Mouse (Mus musculus) midbrain, embryonic 12.5 days (tissue): ENCODE measurements at regions not wholly inside any gene's neighbourhood (a gene's known extent, or its start where the extent isn't known, plus 50 kb on each side); places are given as distances from the start of the nearest gene placed in this dataset.

Experiments
- ATAC-seq: fragments of 200-750 bp; cut with Nextera tagmentation; 2 replicates; pipeline ENCODE4 v1.8.0; 2017; ENCODE audit warnings: low read depth, moderate TSS enrichment, moderate library complexity; ENCODE audit not compliant: low FRiP score
- H3K27ac ChIP-seq: fragments of 300-500 bp; sonication (generic); replicated peaks from 2 replicates; pipeline ENCODE4 v1.5.1; 2016; ENCODE audit warnings: mild to moderate bottlenecking
- H3K27me3 ChIP-seq: fragments of 300-500 bp; sonication (generic); 2 replicates; pipeline ENCODE4 v1.6.1; 2016; ENCODE audit warnings: mild to moderate bottlenecking
- H3K36me3 ChIP-seq: fragments of 300-500 bp; sonication (generic); 2 replicates; pipeline ENCODE4 v1.6.1; 2016
- H3K4me1 ChIP-seq: fragments of 300-500 bp; sonication (generic); 2 replicates; pipeline ENCODE4 v1.6.1; 2016
- H3K4me2 ChIP-seq: fragments of 300-500 bp; sonication (generic); replicated peaks from 2 replicates; pipeline ENCODE4 v1.6.1; 2016; ENCODE audit warnings: mild to moderate bottlenecking, moderate library complexity
- H3K4me3 ChIP-seq: fragments of 300-500 bp; sonication (generic); 2 replicates; pipeline ENCODE4 v1.5.1; 2016; ENCODE audit warnings: mild to moderate bottlenecking
- H3K9ac ChIP-seq: fragments of 300-500 bp; sonication (generic); replicated peaks from 2 replicates; pipeline ENCODE4 v1.6.1; 2016; ENCODE audit warnings: mild to moderate bottlenecking, moderate library complexity
- H3K9me3 ChIP-seq: fragments of 300-500 bp; sonication (generic); 2 replicates; pipeline ENCODE4 v1.6.1; 2016; ENCODE audit warnings: mild to moderate bottlenecking
- WGBS: fragments of 180-500 bp; shearing (Covaris S2); methylation state at CpG from one replicate; pipeline ENCODE4 v1.1.7; 2016; 5-methylcytosine and 5-hydroxymethylcytosine counted together

DNA sequence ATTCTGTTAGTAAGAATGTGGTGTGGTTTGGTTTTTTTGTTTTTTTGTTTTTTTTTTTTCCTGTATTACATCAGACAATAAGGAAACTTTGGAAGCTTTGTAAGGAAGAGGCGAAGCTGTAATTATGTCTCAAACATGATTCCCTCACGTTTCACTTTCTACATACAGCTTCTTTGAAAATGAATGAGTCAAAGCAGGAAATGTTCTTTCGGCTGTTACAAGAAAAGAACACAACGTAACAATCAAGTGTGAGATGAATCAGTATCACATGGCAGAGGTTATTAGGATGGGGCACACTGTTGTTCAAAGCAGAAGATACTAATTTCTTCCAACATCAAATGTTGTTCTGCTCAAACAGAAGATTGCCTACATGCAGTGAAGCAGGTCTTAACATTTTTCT lies 282.7 kb upstream of the Paip1 start:
- Histone ChIP-seq H3K4me2 (no peak overlapping the region), H3K4me1 (no peaks in the 10 kb centered on the region), H3K9ac (no peak overlapping the region), H3K4me3 (no peak overlapping the region), H3K36me3 (no peaks in the 10 kb centered on the region), H3K27ac (no peak overlapping the region), H3K9me3 (no peaks in the 10 kb centered on the region), H3K27me3 (no peaks in the 10 kb centered on the region)
- ATAC-seq = no peak
- WGBS = 81% methylated on average over 4 of the region's 4 CpGs

DNA sequence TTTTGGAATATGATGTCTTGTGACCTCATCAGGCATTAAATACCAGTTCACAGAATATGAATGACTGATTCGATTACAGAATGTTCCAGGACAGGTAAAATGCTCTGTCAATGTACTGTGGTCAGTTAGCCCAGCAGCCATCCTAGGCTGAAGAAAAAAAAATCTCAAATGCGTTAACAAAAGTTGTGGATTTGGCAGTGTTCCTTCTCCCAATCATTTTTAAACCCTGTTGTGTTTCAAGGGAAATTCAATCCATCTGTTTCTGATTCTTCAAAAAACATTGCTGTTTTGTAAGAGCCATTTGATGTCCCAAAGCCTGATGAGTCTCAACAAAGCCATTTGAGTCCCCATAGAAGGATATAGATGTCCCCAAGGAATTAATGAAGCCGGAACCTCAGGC lies 280.7 kb upstream of the Paip1 start:
- 81% methylated on average over 3 of the region's 3 CpGs for WGBS
- H3K9ac ChIP-seq = no peak overlapping the region
- no peaks in the 10 kb centered on the region for H3K36me3 ChIP-seq
- no peak overlapping the region for H3K4me2 ChIP-seq
- ATAC-seq = no peak
- H3K4me1 ChIP-seq = no peaks in the 10 kb centered on the region
- no peak overlapping the region for H3K27ac ChIP-seq
- H3K4me3 ChIP-seq = no peak overlapping the region
- H3K27me3 ChIP-seq = no peaks in the 10 kb centered on the region
- H3K9me3 ChIP-seq = no peaks in the 10 kb centered on the region

- Histone ChIP-seq H3K4me2 (no peak overlapping the region), H3K9ac (no peak overlapping the region), H3K36me3 (no peaks in the 10 kb centered on the region), H3K4me1 (no peaks in the 10 kb centered on the region), H3K27ac (no peak overlapping the region), H3K4me3 (no peak overlapping the region), H3K27me3 (no peaks in the 10 kb centered on the region), H3K9me3 (no peaks in the 10 kb centered on the region)
- WGBS = 81% methylated on average over 4 of the region's 4 CpGs
- no peak for ATAC-seq
Observed at GRCm38 (mm10) chr13:119149141-119149540, 279.3 kb upstream of the Paip1 start.

DNA sequence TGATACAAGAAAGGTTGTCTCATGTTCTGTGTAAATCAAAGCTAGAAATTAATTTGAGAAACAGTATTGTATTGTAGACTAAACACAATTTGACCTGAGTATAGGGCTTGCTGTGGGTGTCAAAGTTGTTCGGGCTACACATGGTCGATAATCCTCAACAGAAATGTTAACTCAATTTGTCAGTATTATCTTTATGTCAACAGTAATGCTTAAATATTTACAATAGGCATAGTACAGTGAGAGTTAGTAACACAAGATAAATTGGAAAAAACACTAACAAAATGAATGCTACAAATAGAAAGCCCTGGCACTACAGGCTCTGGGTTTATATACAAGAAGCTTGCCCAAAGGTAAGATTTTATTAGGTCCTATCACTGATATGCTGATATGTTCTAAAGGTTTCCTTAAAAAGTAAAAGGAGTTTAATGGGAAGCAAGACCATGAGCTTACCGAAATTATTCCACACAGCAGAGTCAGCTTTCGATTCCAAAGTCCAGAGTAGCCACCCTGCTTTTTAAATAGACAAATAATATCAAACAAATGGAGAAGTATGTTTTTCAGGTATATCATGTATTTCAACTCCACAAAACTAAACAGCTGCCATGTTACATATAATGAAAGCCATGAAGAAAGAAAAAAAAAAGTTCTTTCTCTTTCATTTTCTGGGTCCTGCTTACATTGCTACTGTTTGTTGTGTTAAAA lies 277.4 kb upstream of the Paip1 start:
- ATAC-seq = no peak
- no peak overlapping the region for H3K4me3 ChIP-seq
- no peaks in the 10 kb centered on the region for H3K36me3 ChIP-seq
- no peaks in the 10 kb centered on the region for H3K4me1 ChIP-seq
- no peak overlapping the region for H3K4me2 ChIP-seq
- H3K27ac ChIP-seq = no peak overlapping the region
- no peaks in the 10 kb centered on the region for H3K27me3 ChIP-seq
- 83% methylated on average over 4 of the region's 4 CpGs for WGBS
- no peaks in the 10 kb centered on the region for H3K9me3 ChIP-seq
- H3K9ac ChIP-seq = no peak overlapping the region

DNA sequence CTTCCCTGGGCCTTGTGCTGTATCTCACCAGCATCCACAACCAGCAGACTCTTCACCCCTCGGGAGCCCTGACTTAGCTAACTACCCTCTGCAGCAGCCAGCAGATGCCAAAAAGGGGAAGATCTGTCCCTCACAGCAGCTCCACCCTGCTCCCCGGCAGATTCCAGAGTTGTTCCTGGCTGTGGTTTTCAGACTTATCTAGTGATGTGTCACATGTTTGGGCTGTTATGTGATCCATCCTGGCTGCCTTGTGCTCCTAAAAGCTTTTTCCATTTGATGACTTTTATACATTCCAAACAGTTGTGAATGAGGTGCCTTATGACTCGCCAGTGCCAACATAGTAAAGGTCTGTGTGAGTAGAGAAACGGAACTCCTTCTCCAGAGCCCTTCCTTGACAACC lies 250.6 kb upstream of the Paip1 start:
- WGBS = 87% methylated on average over 4 of the region's 4 CpGs
- no peak overlapping the region for H3K9ac ChIP-seq
- H3K27ac ChIP-seq = no peak overlapping the region
- no peaks in the 10 kb centered on the region for H3K27me3 ChIP-seq
- H3K9me3 ChIP-seq = no peaks in the 10 kb centered on the region
- H3K4me1 ChIP-seq = no peaks in the 10 kb centered on the region
- no peak for ATAC-seq
- no peaks in the 10 kb centered on the region for H3K36me3 ChIP-seq
- H3K4me3 ChIP-seq = no peak overlapping the region
- no peak overlapping the region for H3K4me2 ChIP-seq

- ATAC-seq = no peak
- Histone ChIP-seq H3K9ac (no peak overlapping the region), H3K27me3 (no peaks in the 10 kb centered on the region), H3K36me3 (no peaks in the 10 kb centered on the region), H3K27ac (no peak overlapping the region), H3K4me1 (no peaks in the 10 kb centered on the region), H3K4me2 (no peak overlapping the region), H3K9me3 (no peaks in the 10 kb centered on the region), H3K4me3 (no peak overlapping the region)
- WGBS = 84% methylated on average over 5 of the region's 5 CpGs
Observed at GRCm38 (mm10) chr13:119178212-119178611, 250.2 kb upstream of the Paip1 start.

GRCm38 (mm10) chr13:119179157-119179920 lies 249.1 kb upstream of the Paip1 start:
- Histone ChIP-seq H3K27me3 (no peaks in the 10 kb centered on the region), H3K27ac (no peak overlapping the region), H3K9ac (no peak overlapping the region), H3K4me2 (no peak overlapping the region), H3K4me1 (no peaks in the 10 kb centered on the region), H3K9me3 (no peaks in the 10 kb centered on the region), H3K36me3 (no peaks in the 10 kb centered on the region), H3K4me3 (no peak overlapping the region)
- 56% methylated on average over 1 of the region's 1 CpGs for WGBS
- ATAC-seq = no peak

DNA sequence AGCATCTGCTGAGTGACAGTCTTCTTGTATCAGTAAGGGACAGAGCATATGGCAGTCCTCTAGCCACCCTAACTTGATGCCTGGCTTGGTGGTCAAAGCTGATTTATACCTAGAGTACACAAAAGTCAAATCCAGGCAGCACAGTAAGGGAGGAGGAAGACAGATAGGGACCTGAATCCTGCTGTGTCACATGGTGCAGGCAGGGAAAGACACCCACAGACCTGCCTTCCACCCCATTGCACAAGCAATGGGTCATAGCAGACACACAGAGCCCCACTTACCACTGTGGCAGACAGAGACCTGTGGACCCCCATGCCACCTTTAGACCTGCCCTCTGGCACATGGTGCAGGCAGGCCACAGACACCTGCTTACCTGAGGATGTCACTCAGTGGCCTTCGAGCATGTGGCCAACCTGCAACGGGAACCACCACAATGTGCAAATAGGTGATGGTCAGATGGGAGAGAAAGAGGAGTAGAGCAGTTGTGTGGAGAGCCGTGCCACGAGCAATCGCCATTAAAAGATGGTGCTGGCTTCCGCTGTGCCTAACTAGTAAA lies 244.0 kb upstream of the Paip1 start:
- 97% methylated on average over 6 of the region's 6 CpGs for WGBS
- H3K4me2 ChIP-seq = no peak overlapping the region
- no peak overlapping the region for H3K4me3 ChIP-seq
- no peak overlapping the region for H3K9ac ChIP-seq
- no peaks in the 10 kb centered on the region for H3K9me3 ChIP-seq
- H3K36me3 ChIP-seq = no peaks in the 10 kb centered on the region
- no peak for ATAC-seq
- H3K27ac ChIP-seq = no peak overlapping the region
- H3K4me1 ChIP-seq = no peaks in the 10 kb centered on the region
- no peaks in the 10 kb centered on the region for H3K27me3 ChIP-seq

GRCm38 (mm10) chr13:119185567-119186143 lies 242.7 kb upstream of the Paip1 start:
- WGBS = over 99% methylated on average over 5 of the region's 5 CpGs
- no peaks in the 10 kb centered on the region for H3K36me3 ChIP-seq
- no peak overlapping the region for H3K27ac ChIP-seq
- no peaks in the 10 kb centered on the region for H3K4me1 ChIP-seq
- no peak overlapping the region for H3K4me3 ChIP-seq
- no peaks in the 10 kb centered on the region for H3K27me3 ChIP-seq
- H3K4me2 ChIP-seq = no peak overlapping the region
- ATAC-seq = 0 out of 2 replicates have a peak, but pooled peaks have one; percentile 47
- no peaks in the 10 kb centered on the region for H3K9me3 ChIP-seq
- no peak overlapping the region for H3K9ac ChIP-seq

DNA sequence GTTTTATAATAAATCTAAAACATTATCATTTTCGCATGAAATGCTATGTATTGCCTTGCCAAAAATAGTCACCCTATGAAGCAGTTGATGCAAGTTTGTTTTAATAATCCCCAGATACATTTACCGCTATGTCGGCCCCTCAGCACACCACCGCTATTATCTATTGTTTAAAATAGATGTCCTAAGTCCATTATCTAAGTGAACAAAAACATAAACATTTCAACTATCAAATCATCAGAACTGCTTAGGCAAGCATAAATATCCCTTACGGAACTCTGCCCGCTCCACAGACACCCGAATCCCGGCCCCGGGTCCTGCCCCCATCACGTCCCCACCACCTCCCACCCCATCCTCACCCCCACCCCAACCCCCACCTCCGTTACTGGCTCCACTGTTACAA lies 196.8 kb upstream of the Paip1 start:
- Histone ChIP-seq H3K36me3 (no peaks in the 10 kb centered on the region), H3K27me3 (no peaks in the 10 kb centered on the region), H3K9ac (no peak overlapping the region), H3K9me3 (no peaks in the 10 kb centered on the region), H3K27ac (no peak overlapping the region), H3K4me2 (no peak overlapping the region), H3K4me3 (no peak overlapping the region), H3K4me1 (no peaks in the 10 kb centered on the region)
- no peak for ATAC-seq
- 94% methylated on average over 11 of the region's 11 CpGs for WGBS

GRCm38 (mm10) chr13:119232100-119233029 lies 196.0 kb upstream of the Paip1 start:
- WGBS = 61% methylated on average over 8 of the region's 8 CpGs

More at GRCm38 (mm10) chr13:119232100-119233029, 196.0 kb upstream of the Paip1 start:
- H3K9ac ChIP-seq = no peak overlapping the region
- no peak for ATAC-seq
- no peaks in the 10 kb centered on the region for H3K9me3 ChIP-seq
- H3K4me3 ChIP-seq = no peak overlapping the region
- no peaks in the 10 kb centered on the region for H3K27me3 ChIP-seq
- no peaks in the 10 kb centered on the region for H3K36me3 ChIP-seq
- H3K27ac ChIP-seq = no peak overlapping the region
- no peak overlapping the region for H3K4me2 ChIP-seq
- H3K4me1 ChIP-seq = no peaks in the 10 kb centered on the region
